Mouse (Mus musculus) liver, postnatal 0 days (tissue): Measurements from ENCODE around the gene Tmem259. TPM values are rescaled to one million over a fixed set of nuclear protein-coding genes. Genes with fewer than 3 reads are reported as not detected.

Source experiments
- ATAC-seq: fragments of 200-750 bp; cut with Nextera tagmentation; 2 replicates; pipeline ENCODE4 v1.8.0; 2017; ENCODE audit warnings: mild to moderate bottlenecking, moderate library complexity
- DNase-seq: peaks from one replicate; pipeline ENCODE4 v3.0.0-alpha.2; 2016
- H3K27ac ChIP-seq: fragments of 300-500 bp; sonication (generic); 2 replicates; pipeline ENCODE4 v1.5.1; 2014; ENCODE audit warnings: antibody characterized with exemption, moderate library complexity, mild to moderate bottlenecking, low read depth
- H3K27me3 ChIP-seq: fragments of 300-500 bp; sonication (generic); 2 replicates; pipeline ENCODE4 v1.6.1; 2014; ENCODE audit warnings: low read length, control low read depth, mixed read lengths; ENCODE audit not compliant: insufficient read depth
- H3K36me3 ChIP-seq: fragments of 300-500 bp; sonication (generic); replicated peaks from 2 replicates; pipeline ENCODE4 v1.6.1; 2014; ENCODE audit warnings: mild to moderate bottlenecking, control low read depth, low read length, moderate library complexity, mixed read lengths; ENCODE audit not compliant: insufficient read depth
- H3K4me1 ChIP-seq: fragments of 300-500 bp; sonication (generic); 2 replicates; pipeline ENCODE4 v1.6.1; 2014; ENCODE audit warnings: antibody characterized with exemption, mild to moderate bottlenecking, control low read depth; ENCODE audit not compliant: insufficient read depth
- H3K4me2 ChIP-seq: fragments of 300-500 bp; sonication (generic); 2 replicates; pipeline ENCODE4 v1.6.1; 2014; ENCODE audit warnings: low read depth, mild to moderate bottlenecking, low read length, moderate library complexity, mixed read lengths
- H3K4me3 ChIP-seq: fragments of 300-500 bp; sonication (generic); 2 replicates; pipeline ENCODE4 v1.5.1; 2014; ENCODE audit warnings: low read depth, low read length
- H3K9ac ChIP-seq: fragments of 300-500 bp; sonication (generic); replicated peaks from 2 replicates; pipeline ENCODE4 v1.6.1; 2014; ENCODE audit warnings: mild to moderate bottlenecking, moderate library complexity
- H3K9me3 ChIP-seq: fragments of 300-500 bp; sonication (generic); 2 replicates; pipeline ENCODE4 v1.6.1; 2016; ENCODE audit warnings: mild to moderate bottlenecking, control low read depth, low read length, mixed read lengths
- CTCF ChIP-seq: sonication (generic); IDR thresholded peaks from 2 replicates; pipeline ENCODE4 v1.5.1; 2016; ENCODE audit warnings: antibody characterized with exemption, low read depth
- EP300 ChIP-seq: IDR thresholded peaks from 2 replicates; pipeline ENCODE4 v1.6.1; 2016; ENCODE audit warnings: antibody characterized with exemption, low read depth, mild to moderate bottlenecking
- WGBS: fragments of 180-500 bp; shearing (Covaris S2); extraction: QIAGEN DNeasy Blood & Tissue Kit; methylation state at CpG from one replicate; pipeline ENCODE4 v1.1.7; 2014; ENCODE audit not compliant: insufficient replicate concordance; 5-methylcytosine and 5-hydroxymethylcytosine counted together
- polyA plus RNA-seq: library from polyadenylated mRNA; unstranded; fragments of >200 nt; fragmentation: Nextera tagmentation; extraction: Ambion mirVana; gene quantifications from 2 replicates; pipeline ENCODE4 v1.2.1, GENCODE M21; 2015

Tmem259 gene
- polyA plus RNA-seq, 1 experiment from 2014 or later, result 13.2 TPM

GRCm38 (mm10) chr10:79974087-79974486, 10.0 kb downstream of the Tmem259 start:
- Histone ChIP-seq H3K27ac (no peak overlapping the region), H3K9me3 (peaks cover 9% of the 10 kb centered on the region; the same call in 1 of the 2 replicates), H3K27me3 (peaks cover 23% of the 10 kb centered on the region), H3K4me2 (no peak overlapping the region), H3K4me1 (peaks cover 3% of the 10 kb centered on the region; the same call in 1 of the 2 replicates), H3K4me3 (no peak overlapping the region), H3K36me3 (peaks cover 36% of the 10 kb centered on the region), H3K9ac (no peak overlapping the region)
- ATAC-seq (no peak), DNase-seq (no peak)
- WGBS, result 84% methylated on average over 21 of the region's 21 CpGs
- TF ChIP-seq CTCF, result no peak
- no peak for TF ChIP-seq EP300

GRCm38 (mm10) chr10:79972831-79973230, 11.3 kb downstream of the Tmem259 start:
- peaks cover 23% of the 10 kb centered on the region for H3K27me3 ChIP-seq
- DNase-seq (peak; percentile 59), ATAC-seq (peak; percentile 24; the same call in 1 of the 2 replicates)
- no peak overlapping the region for H3K4me2 ChIP-seq
- H3K27ac ChIP-seq, result no peak overlapping the region
- no peak overlapping the region; the same call in 1 of the 2 replicates for H3K9ac ChIP-seq
- peaks cover 28% of the 10 kb centered on the region for H3K36me3 ChIP-seq
- TF ChIP-seq CTCF (no peak), EP300 (no peak)
- 51% methylated on average over 14 of the region's 14 CpGs for WGBS
- peaks cover 3% of the 10 kb centered on the region; the same call in 1 of the 2 replicates for H3K4me1 ChIP-seq
- no peak overlapping the region for H3K4me3 ChIP-seq
- H3K9me3 ChIP-seq, result peaks cover 9% of the 10 kb centered on the region; the same call in 1 of the 2 replicates

- peak overlapping the region; percentile 40 for H3K4me2 ChIP-seq
- ATAC-seq, result no peak
- WGBS, result 7% methylated on average over 21 of the region's 21 CpGs
- no peaks in the 10 kb centered on the region for H3K9me3 ChIP-seq
- TF ChIP-seq EP300, result no peak
- no peak for TF ChIP-seq CTCF
- H3K27ac ChIP-seq, result no peak overlapping the region
- H3K4me1 ChIP-seq, result peaks cover 3% of the 10 kb centered on the region; the same call in 1 of the 2 replicates
- no peak overlapping the region for H3K9ac ChIP-seq
- peak overlapping the region; percentile 8; the same call in 1 of the 2 replicates for H3K4me3 ChIP-seq
- no peak for DNase-seq
- H3K36me3 ChIP-seq, result peaks cover 28% of the 10 kb centered on the region
- peaks cover 23% of the 10 kb centered on the region for H3K27me3 ChIP-seq
These were observed 13.0 kb downstream of the Tmem259 start for GRCm38 (mm10) chr10:79971183-79971497.

- no peak for TF ChIP-seq CTCF
- no peak for TF ChIP-seq EP300
- peaks cover 23% of the 10 kb centered on the region for H3K27me3 ChIP-seq
- WGBS, result 8% methylated on average over 43 of the region's 47 CpGs
- H3K4me2 ChIP-seq, result peak within 1 kb of the TSS; percentile 40
- no peak within 1 kb of the TSS for H3K9ac ChIP-seq
- peaks cover 28% of the 10 kb centered on the region for H3K36me3 ChIP-seq
- DNase-seq, result no peak
- no peaks in the 10 kb centered on the region for H3K9me3 ChIP-seq
- H3K4me3 ChIP-seq, result peak within 1 kb of the TSS; percentile 8; the same call in 1 of the 2 replicates
- ATAC-seq, result no peak
- H3K27ac ChIP-seq, result no peak within 1 kb of the TSS
- H3K4me1 ChIP-seq, result peaks cover 3% of the 10 kb centered on the region; the same call in 1 of the 2 replicates
These were observed 13.5 kb downstream of the Tmem259 start, which contains the start of gene Grin3b for GRCm38 (mm10) chr10:79970415-79971182. Gene Grin3b (plus strand): TSS chr10:79970715.

- TF ChIP-seq EP300, result no peak
- TF ChIP-seq CTCF, result no peak
- H3K4me1 ChIP-seq, result peaks cover 3% of the 10 kb centered on the region; the same call in 1 of the 2 replicates
- H3K27me3 ChIP-seq, result peaks cover 23% of the 10 kb centered on the region
- H3K4me3 ChIP-seq, result no peak overlapping the region
- H3K4me2 ChIP-seq, result no peak overlapping the region
- no peak for DNase-seq
- H3K27ac ChIP-seq, result no peak overlapping the region
- WGBS, result 26% methylated on average over 3 of the region's 3 CpGs
- ATAC-seq, result no peak
- H3K36me3 ChIP-seq, result peaks cover 37% of the 10 kb centered on the region
- no peak overlapping the region for H3K9ac ChIP-seq
- H3K9me3 ChIP-seq, result no peaks in the 10 kb centered on the region
These were observed 15.0 kb downstream of the Tmem259 start for GRCm38 (mm10) chr10:79969124-79969568.

- WGBS, result 86% methylated on average over 1 of the region's 1 CpGs
- ATAC-seq (no peak), DNase-seq (no peak)
- H3K4me2 ChIP-seq, result no peak overlapping the region
- no peak for TF ChIP-seq EP300
- H3K27me3 ChIP-seq, result peaks cover 23% of the 10 kb centered on the region
- H3K36me3 ChIP-seq, result peaks cover 37% of the 10 kb centered on the region
- H3K9ac ChIP-seq, result no peak overlapping the region
- no peak overlapping the region for H3K4me3 ChIP-seq
- H3K9me3 ChIP-seq, result no peaks in the 10 kb centered on the region
- H3K4me1 ChIP-seq, result peaks cover 3% of the 10 kb centered on the region; the same call in 1 of the 2 replicates
- H3K27ac ChIP-seq, result no peak overlapping the region
These were observed 15.9 kb downstream of the Tmem259 start for GRCm38 (mm10) chr10:79968181-79968580.
